Mouse (Mus musculus): ENCODE data around the gene Tomm40l. TPM values are rescaled to one million over a fixed set of nuclear protein-coding genes. Genes with fewer than 3 reads are reported as not detected.

Tomm40l gene
- polyA plus RNA-seq, 1 experiment from 2014 or later: 32.4 TPM

DNA sequence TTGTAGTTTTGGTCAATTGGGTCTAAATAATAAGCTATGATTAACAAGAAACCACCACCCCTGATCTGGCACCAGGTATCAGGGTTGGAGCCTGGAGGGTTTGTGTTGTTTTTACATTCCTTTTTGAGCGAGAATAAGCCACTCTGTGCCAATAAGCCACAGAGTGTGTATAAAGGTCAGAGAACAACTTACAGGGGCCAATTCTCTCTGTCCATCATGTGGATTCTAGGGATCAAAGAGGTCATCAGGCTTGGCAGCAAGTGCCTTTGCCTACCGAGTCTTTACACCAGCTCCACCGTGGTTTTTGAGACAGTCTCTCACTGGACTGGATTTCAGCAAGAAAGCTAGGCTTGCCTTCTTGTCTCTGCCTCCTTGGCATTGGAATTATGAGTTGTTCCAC, 9.5 kb downstream of the Tomm40l start:
- no peak overlapping the region for H3K27ac ChIP-seq
- no peaks in the 10 kb centered on the region for H3K36me3 ChIP-seq (ENCODE audit: insufficient read depth, low read length)
- TF ChIP-seq CTCF (IDR thresholded peaks at IDR 0.05; ENCODE audit: low read depth): no peak
- ATAC-seq (replicated peaks; ENCODE audit: low FRiP score, low read depth) (no peak), DNase-seq (ENCODE audit: low spot score) (no peak)
- H3K27me3 ChIP-seq (ENCODE audit: insufficient read depth, low read length): no peaks in the 10 kb centered on the region
- H3K4me3 ChIP-seq (replicated peaks; ENCODE audit: low read depth, low read length): no peak overlapping the region
- H3K9me3 ChIP-seq (replicated peaks; ENCODE audit: low read length): no peaks in the 10 kb centered on the region
- no peak overlapping the region for H3K4me2 ChIP-seq (ENCODE audit: low read length)
- 49% methylated on average over 3 of the region's 3 CpGs for WGBS
- no peak overlapping the region for H3K9ac ChIP-seq (ENCODE audit: low read depth, low read length)
- H3K4me1 ChIP-seq (replicated peaks; ENCODE audit: insufficient read depth, low read length): no peaks in the 10 kb centered on the region

GRCm38 (mm10) chr1:171209409-171209808, 12.9 kb downstream of the Tomm40l start:
- H3K4me1 ChIP-seq (replicated peaks; ENCODE audit: insufficient read depth, low read length): no peaks in the 10 kb centered on the region
- DNase-seq (ENCODE audit: low spot score) (peak; percentile 87), ATAC-seq (replicated peaks; ENCODE audit: low FRiP score, low read depth) (no peak)
- H3K27ac ChIP-seq: no peak overlapping the region
- no peak overlapping the region for H3K4me2 ChIP-seq (ENCODE audit: low read length)
- H3K9me3 ChIP-seq (replicated peaks; ENCODE audit: low read length): no peaks in the 10 kb centered on the region
- no peak overlapping the region for H3K4me3 ChIP-seq (replicated peaks; ENCODE audit: low read depth, low read length)
- no peaks in the 10 kb centered on the region for H3K27me3 ChIP-seq (ENCODE audit: insufficient read depth, low read length)
- no peaks in the 10 kb centered on the region for H3K36me3 ChIP-seq (ENCODE audit: insufficient read depth, low read length)
- H3K9ac ChIP-seq (ENCODE audit: low read depth, low read length): no peak overlapping the region
- no peak for TF ChIP-seq CTCF (IDR thresholded peaks at IDR 0.05; ENCODE audit: low read depth)
- WGBS: 6% methylated on average over 4 of the region's 4 CpGs

GRCm38 (mm10) chr1:171205704-171206493, 16.4 kb downstream of the Tomm40l start:
- Histone ChIP-seq H3K27ac (no peak overlapping the region), H3K4me1 (replicated peaks; ENCODE audit: insufficient read depth, low read length) (no peaks in the 10 kb centered on the region), H3K27me3 (ENCODE audit: insufficient read depth, low read length) (no peaks in the 10 kb centered on the region), H3K36me3 (ENCODE audit: insufficient read depth, low read length) (no peaks in the 10 kb centered on the region), H3K4me3 (replicated peaks; ENCODE audit: low read depth, low read length) (no peak overlapping the region), H3K9ac (ENCODE audit: low read depth, low read length) (no peak overlapping the region), H3K9me3 (replicated peaks; ENCODE audit: low read length) (no peaks in the 10 kb centered on the region), H3K4me2 (ENCODE audit: low read length) (no peak overlapping the region)
- 62% methylated on average over 6 of the region's 6 CpGs for WGBS
- no peak for DNase-seq (ENCODE audit: low spot score)
- ATAC-seq (replicated peaks; ENCODE audit: low FRiP score, low read depth): no peak
- TF ChIP-seq CTCF (IDR thresholded peaks at IDR 0.05; ENCODE audit: low read depth): no peak

DNA sequence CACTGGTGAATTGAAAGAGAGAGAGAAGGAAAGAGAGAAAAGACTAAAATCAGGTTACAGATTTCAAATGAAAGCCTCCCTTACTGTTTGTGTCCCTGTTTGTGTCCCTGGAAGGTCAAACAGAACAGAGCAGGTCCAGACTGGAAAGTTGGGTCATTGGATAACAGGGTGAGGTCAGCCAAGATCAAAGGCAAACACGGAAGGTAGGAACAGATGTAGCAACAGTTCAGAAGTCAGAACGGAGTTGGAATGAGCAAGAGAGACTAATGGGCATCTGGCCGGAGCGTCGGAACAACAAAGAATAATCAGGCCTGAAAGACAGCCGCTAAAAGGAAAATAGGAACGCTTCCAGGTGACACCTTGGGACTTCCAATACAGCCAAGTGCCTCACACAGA, 18.1 kb downstream of the Tomm40l start:
- Histone ChIP-seq H3K4me3 (replicated peaks; ENCODE audit: low read depth, low read length) (no peak overlapping the region), H3K4me1 (replicated peaks; ENCODE audit: insufficient read depth, low read length) (no peaks in the 10 kb centered on the region), H3K9ac (ENCODE audit: low read depth, low read length) (no peak overlapping the region), H3K27ac (no peak overlapping the region), H3K36me3 (ENCODE audit: insufficient read depth, low read length) (no peaks in the 10 kb centered on the region), H3K4me2 (ENCODE audit: low read length) (no peak overlapping the region), H3K9me3 (replicated peaks; ENCODE audit: low read length) (no peaks in the 10 kb centered on the region), H3K27me3 (ENCODE audit: insufficient read depth, low read length) (no peaks in the 10 kb centered on the region)
- ATAC-seq (replicated peaks; ENCODE audit: low FRiP score, low read depth) (no peak), DNase-seq (ENCODE audit: low spot score) (no peak)
- 51% methylated on average over 7 of the region's 7 CpGs for WGBS
- TF ChIP-seq CTCF (IDR thresholded peaks at IDR 0.05; ENCODE audit: low read depth): no peak

DNA sequence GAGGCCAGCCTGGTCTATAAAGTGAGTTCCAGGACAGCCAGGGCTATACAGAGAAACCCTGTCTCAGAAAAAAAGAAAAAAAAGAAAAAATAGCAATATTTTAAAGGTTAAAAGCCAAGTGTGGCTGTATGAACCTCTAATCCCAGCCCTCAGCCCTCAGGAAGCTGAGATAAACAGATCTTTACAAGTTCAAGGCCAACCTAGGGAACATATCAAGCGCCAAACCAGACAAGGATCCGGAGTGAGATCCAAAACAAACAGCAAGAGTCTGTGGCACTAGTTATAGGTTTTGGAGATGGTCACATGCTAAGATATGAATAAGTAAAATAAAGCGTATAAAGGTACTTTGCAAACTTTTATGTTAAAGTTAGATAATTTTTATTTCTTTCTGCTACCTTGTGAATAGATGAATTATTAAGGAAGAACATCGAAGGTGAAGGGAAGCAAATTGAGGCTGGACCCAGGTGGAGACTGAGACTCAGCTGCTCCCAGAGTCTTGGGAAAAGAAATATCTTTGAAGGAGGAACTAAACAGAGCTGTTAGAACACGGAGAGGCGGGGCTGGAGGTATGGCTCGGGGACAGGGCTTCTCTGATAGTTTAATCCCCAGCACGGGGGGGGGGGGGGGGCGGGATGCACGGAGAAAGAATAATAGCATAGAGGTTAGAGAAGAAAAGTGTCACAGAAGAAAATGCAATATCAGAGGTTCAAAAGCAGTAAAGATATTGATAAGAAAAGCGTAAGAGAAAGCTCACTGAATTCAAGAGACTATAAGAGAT, 18.7 kb downstream of the Tomm40l start:
- 65% methylated on average over 9 of the region's 11 CpGs for WGBS
- no peaks in the 10 kb centered on the region for H3K27me3 ChIP-seq (ENCODE audit: insufficient read depth, low read length)
- H3K4me2 ChIP-seq (ENCODE audit: low read length): no peak overlapping the region
- no peaks in the 10 kb centered on the region for H3K9me3 ChIP-seq (replicated peaks; ENCODE audit: low read length)
- H3K4me1 ChIP-seq (replicated peaks; ENCODE audit: insufficient read depth, low read length): no peaks in the 10 kb centered on the region
- no peak for TF ChIP-seq CTCF (IDR thresholded peaks at IDR 0.05; ENCODE audit: low read depth)
- DNase-seq (ENCODE audit: low spot score): no peak
- no peaks in the 10 kb centered on the region for H3K36me3 ChIP-seq (ENCODE audit: insufficient read depth, low read length)
- no peak overlapping the region for H3K9ac ChIP-seq (ENCODE audit: low read depth, low read length)
- ATAC-seq (replicated peaks; ENCODE audit: low FRiP score, low read depth): no peak
- no peak overlapping the region for H3K27ac ChIP-seq
- H3K4me3 ChIP-seq (replicated peaks; ENCODE audit: low read depth, low read length): no peak overlapping the region

DNA sequence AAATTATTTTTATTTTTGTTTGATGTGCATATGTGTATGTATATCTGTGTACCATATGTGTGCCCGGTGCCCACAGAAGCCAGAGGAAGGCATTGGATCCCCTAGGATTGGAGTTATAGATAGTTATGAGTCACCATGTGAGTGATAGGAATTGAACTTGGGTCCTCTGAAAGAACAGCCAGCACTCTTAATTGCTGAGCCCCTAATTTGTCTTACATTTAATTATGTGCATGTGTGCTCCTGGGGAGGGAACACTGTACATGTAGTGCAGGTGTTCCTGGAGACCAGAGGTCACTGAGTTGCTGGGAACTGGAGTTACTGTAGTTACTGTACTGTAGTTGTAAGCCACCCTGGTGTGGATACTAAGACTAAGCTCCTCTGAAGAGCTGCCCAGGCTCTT, 21.5 kb downstream of the Tomm40l start:
- H3K27ac ChIP-seq: no peak overlapping the region
- H3K4me2 ChIP-seq (ENCODE audit: low read length): no peak overlapping the region
- no peaks in the 10 kb centered on the region for H3K36me3 ChIP-seq (ENCODE audit: insufficient read depth, low read length)
- WGBS: 90% methylated on average over 1 of the region's 1 CpGs
- DNase-seq (ENCODE audit: low spot score): no peak
- ATAC-seq (replicated peaks; ENCODE audit: low FRiP score, low read depth): no peak
- no peak overlapping the region for H3K9ac ChIP-seq (ENCODE audit: low read depth, low read length)
- no peak overlapping the region for H3K4me3 ChIP-seq (replicated peaks; ENCODE audit: low read depth, low read length)
- peaks cover 2% of the 10 kb centered on the region for H3K27me3 ChIP-seq (ENCODE audit: insufficient read depth, low read length)
- no peak for TF ChIP-seq CTCF (IDR thresholded peaks at IDR 0.05; ENCODE audit: low read depth)
- no peaks in the 10 kb centered on the region for H3K9me3 ChIP-seq (replicated peaks; ENCODE audit: low read length)
- peaks cover 5% of the 10 kb centered on the region; the same call in 1 of the 2 replicates for H3K4me1 ChIP-seq (replicated peaks; ENCODE audit: insufficient read depth, low read length)
